Mouse (Mus musculus) neutrophil, adult 65 days (primary cell): ENCODE results near the gene Pcp2. TPM values are rescaled to one million over a fixed set of nuclear protein-coding genes. Genes with fewer than 3 reads are reported as not detected.

Source experiments
- total RNA-seq: library from RNA; stranded (reverse); gene quantifications from 2 replicates; pipeline ENCODE4 v1.2.4, GENCODE M21; 2023

The Pcp2 gene
- total RNA-seq, result not detected in 2 replicates

GRCm38 (mm10) chr8:3625445-3625844 is at the start of gene Pcp2:
TSS of gene Pcp2 (minus strand) at chr8:3625545.

DNA sequence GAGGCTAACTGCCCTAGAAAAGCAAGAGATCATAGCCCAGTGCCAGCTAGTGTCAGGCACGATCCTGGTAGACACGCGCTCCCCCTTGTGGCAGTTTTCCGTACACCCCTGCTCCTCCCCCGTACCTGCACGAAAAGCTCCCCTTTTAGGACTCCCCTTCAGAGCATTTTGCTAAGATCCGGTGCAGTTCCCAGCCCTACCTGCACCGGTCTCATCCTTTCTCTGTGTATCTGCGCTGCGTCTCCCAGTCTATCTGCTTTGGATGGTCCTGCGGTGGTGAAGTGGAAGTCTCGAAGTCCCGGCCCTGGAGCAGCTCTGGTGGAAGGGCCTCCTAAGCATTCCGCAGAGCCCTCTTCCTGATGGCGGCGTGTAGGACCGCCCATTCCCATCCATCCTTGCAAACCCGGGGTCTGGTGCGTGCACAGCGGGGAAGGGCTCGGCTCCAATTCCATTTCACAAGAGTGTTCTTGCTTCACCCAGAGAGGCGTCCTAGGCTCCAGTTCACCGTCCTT is 46.7 kb upstream of the Pcp2 start, which contains the start of gene Fcor:
Fcor (minus strand) TSS at position 383 of the 512 bp plus-strand sequence.

DNA sequence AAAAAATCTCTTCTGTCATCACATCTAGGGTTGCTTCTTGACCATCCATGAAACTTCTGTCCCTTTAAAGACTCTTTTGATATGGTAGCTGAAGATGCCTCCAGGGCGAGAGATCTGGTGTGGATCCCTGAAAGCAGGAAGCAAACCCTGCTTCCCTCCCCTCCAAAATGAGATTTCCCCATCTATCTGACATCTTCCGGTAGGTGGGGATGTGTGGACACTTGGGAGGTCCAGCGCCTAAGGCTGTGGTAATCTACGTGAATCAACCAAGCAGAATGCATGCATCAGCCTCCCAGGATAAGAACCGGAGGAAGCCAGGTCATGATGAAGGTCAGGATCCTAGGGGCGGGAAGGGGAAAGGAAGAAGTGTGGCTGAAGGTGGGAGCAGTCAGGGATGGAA is 40.2 kb upstream of the Pcp2 start, which contains the start of gene Mcemp1:
Mcemp1 (plus strand) TSS at position 248 of the 400 bp plus-strand sequence.

DNA sequence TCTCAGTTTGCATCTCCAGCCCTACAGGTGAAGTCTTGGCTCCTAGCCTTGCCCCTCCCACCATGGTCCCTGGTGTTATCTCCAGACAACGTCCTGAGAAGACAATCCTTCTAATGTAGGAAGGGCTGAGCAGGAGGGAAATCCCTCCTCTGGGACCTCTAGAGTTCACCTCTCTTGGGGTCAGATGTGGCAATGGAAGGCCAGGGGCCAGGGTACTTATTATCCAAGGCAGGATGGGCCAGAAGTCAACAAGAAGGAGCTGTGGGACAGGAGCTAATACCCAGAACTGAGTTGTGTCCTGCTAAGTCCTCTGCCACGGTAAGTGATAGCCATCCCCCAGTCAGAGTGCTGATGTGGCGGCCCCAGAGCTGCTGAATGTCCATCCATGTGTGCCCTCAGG is 30.2 kb upstream of the Pcp2 start, which contains the start of gene Retn:
Retn (plus strand) TSS at position 245 of the 400 bp plus-strand sequence.

GRCm38 (mm10) chr8:3630647-3631477 is 5.5 kb upstream of the Pcp2 start, which contains the start of gene Stxbp2:
TSS of gene Stxbp2 (plus strand) at chr8:3630955.

GRCm38 (mm10) chr8:3621199-3621970 is 4.0 kb downstream of the Pcp2 start, which contains the start of the genes Xab2 and Pet100:
TSS of gene Xab2 (minus strand) at chr8:3621316.
TSS of gene Pet100 (plus strand) at chr8:3621548.

GRCm38 (mm10) chr8:3586993-3587390 is 38.4 kb downstream of the Pcp2 start, which contains the start of gene Camsap3:
TSS of gene Camsap3 (plus strand) at chr8:3587293.

Other genes starting within 250 kb of the Pcp2 start
- 92.2 and 115 TPM in 2 replicates for gene Arhgef18, start 232.5 kb downstream of the Pcp2 start, total RNA-seq
- 0.50 and 1.0 TPM in 2 replicates for gene Pex11g, start 157.9 kb downstream of the Pcp2 start, total RNA-seq
- 1.7 and 3.9 TPM in 2 replicates for gene Tex45, start 154.7 kb downstream of the Pcp2 start, total RNA-seq
- 3.0 and 5.0 TPM in 2 replicates for gene Zfp358, start 132.4 kb downstream of the Pcp2 start, total RNA-seq
- gene Mcoln1, start 125.1 kb downstream of the Pcp2 start, total RNA-seq, result 26.7 and 31.6 TPM in 2 replicates
- 20.0 and 20.5 TPM in 2 replicates for gene Pnpla6, start 110.2 kb downstream of the Pcp2 start, total RNA-seq
- not detected in 2 replicates for gene C330021F23Rik, start 57.6 kb downstream of the Pcp2 start, total RNA-seq
- gene Camsap3, start 38.3 kb downstream of the Pcp2 start, total RNA-seq, result 0.16 TPM in 1 of 2 replicates, not detected in the other
- gene Xab2, start 4.2 kb downstream of the Pcp2 start, total RNA-seq, result 45.1 and 47.4 TPM in 2 replicates
- gene Pet100, start 4.0 kb downstream of the Pcp2 start, total RNA-seq, result 122 and 124 TPM in 2 replicates
- gene Stxbp2, start 5.4 kb upstream of the Pcp2 start, total RNA-seq, result 317 and 390 TPM in 2 replicates
- 1.4 and 1.9 TPM in 2 replicates for gene Retn, start 30.2 kb upstream of the Pcp2 start, total RNA-seq
- gene Mcemp1, start 40.2 kb upstream of the Pcp2 start, total RNA-seq, result 329 and 340 TPM in 2 replicates
- gene Fcor, start 46.8 kb upstream of the Pcp2 start, total RNA-seq, result 4.6 and 5.0 TPM in 2 replicates
- 10.4 and 12.5 TPM in 2 replicates for gene Trappc5, start 50.8 kb upstream of the Pcp2 start, total RNA-seq
- 0.18 and 0.35 TPM in 2 replicates for gene Fcer2a, start 68.6 kb upstream of the Pcp2 start, total RNA-seq
- not detected in 2 replicates for gene Clec4g, start 95.1 kb upstream of the Pcp2 start, total RNA-seq
- 2.9 and 4.1 TPM in 2 replicates for gene Cd209a, start 123.4 kb upstream of the Pcp2 start, total RNA-seq
- not detected in 2 replicates for gene Cd209e, start 228.8 kb upstream of the Pcp2 start, total RNA-seq